In genomic region chr4:152140441-152140840, GRCm38 (mm10) we compare ENCODE assay signal across 9 mouse cellular contexts. TPM values are rescaled to one million over a fixed set of nuclear protein-coding genes. Genes with fewer than 3 reads are reported as not detected.
A peak's percentile ranks its signal among the peaks of the same experiment; 100 is the strongest.
DNase-seq lines count a peak whose midpoint lies in the region; ATAC-seq and TF ChIP-seq lines count a peak whose summit lies in the region.
"Had no signal": no experiment of that assay in that cellular context is flagged by ENCODE, and none has a peak within 500 bp of the region (broad histone marks: within the 10 kb centered on the region; RNA-seq: fewer than 3 reads in every experiment).

No protein-coding gene starts in this region.

- no peak overlapping the region for H3K4me3 ChIP-seq in spleen, adult 2 months (ENCODE audit: extremely low read depth, insufficient read depth, insufficient read length)
- no peak overlapping the region for H3K4me3 ChIP-seq in limb, embryonic 11.5 days (ENCODE audit: low read depth, low read length)
- no peak overlapping the region for H3K4me3 ChIP-seq in small intestine, adult 2 months (ENCODE audit: low read depth, low read length)

- ATAC-seq in limb, embryonic 11.5 days (ENCODE audit: insufficient number of reproducible peaks, low FRiP score, low TSS enrichment, low read depth) = no peak

- intact Hi-C loops in gastrocnemius, postnatal 36 days (cut with DNase I) = no loop called here

- WGBS in spleen, adult 2 months = 37% methylated on average over 6 of the region's 6 CpGs
- WGBS in limb, embryonic 11.5 days = 29% methylated on average over 6 of the region's 6 CpGs
- whole genome bisulfite sequencing in small intestine, adult 2 months = 27% methylated on average over 6 of the region's 6 CpGs

- no peaks in the 10 kb centered on the region for H3K9me3 ChIP-seq in limb, embryonic 11.5 days (ENCODE audit: control insufficient read depth, low read length)

- peaks cover 8% of the 10 kb centered on the region; the same call in 1 of the 2 replicates for H3K4me1 ChIP-seq in spleen, adult 2 months (ENCODE audit: control insufficient read depth, insufficient read depth, insufficient read length)
- no peaks in the 10 kb centered on the region for H3K4me1 ChIP-seq in limb, embryonic 11.5 days (ENCODE audit: control insufficient read depth, insufficient read depth, low read length)
- peaks cover 25% of the 10 kb centered on the region for H3K4me1 ChIP-seq in small intestine, adult 2 months (ENCODE audit: control insufficient read depth, insufficient read depth, insufficient read length, low read length)

- H3K36me3 ChIP-seq in spleen, adult 2 months (ENCODE audit: control insufficient read depth, insufficient read depth, low read length) = no peaks in the 10 kb centered on the region
- no peaks in the 10 kb centered on the region for H3K36me3 ChIP-seq in limb, embryonic 11.5 days (ENCODE audit: control insufficient read depth, insufficient read depth, low read length)
- no peaks in the 10 kb centered on the region for H3K36me3 ChIP-seq in small intestine, adult 2 months (ENCODE audit: control insufficient read depth, insufficient read depth, low read length)

- H3K9ac ChIP-seq in limb, embryonic 11.5 days (ENCODE audit: low read length) = no peak overlapping the region

- no peaks in the 10 kb centered on the region for H3K27me3 ChIP-seq in spleen, adult 2 months (ENCODE audit: control insufficient read depth, insufficient read depth, low read length)
- H3K27me3 ChIP-seq in limb, embryonic 11.5 days (ENCODE audit: control insufficient read depth, insufficient read depth, low read length) = peaks cover 10% of the 10 kb centered on the region; the same call in 1 of the 2 replicates
- H3K27me3 ChIP-seq in small intestine, adult 2 months (ENCODE audit: control insufficient read depth, insufficient read depth, low read length) = no peaks in the 10 kb centered on the region

- TF ChIP-seq POLR2A in spleen, adult 2 months (IDR thresholded peaks at IDR 0.05; ENCODE audit: low read depth, low read length) = no peak
- no peak for TF ChIP-seq POLR2A in brain, embryonic 14.5 days (IDR thresholded peaks at IDR 0.05; ENCODE audit: borderline replicate concordance, extremely low read depth, insufficient read depth, insufficient read length, poor library complexity, severe bottlenecking)
- TF ChIP-seq POLR2A in small intestine, adult 2 months (IDR thresholded peaks at IDR 0.05; ENCODE audit: low read depth, low read length) = no peak

- no peak overlapping the region for H3K27ac ChIP-seq in spleen, adult 2 months (ENCODE audit: insufficient read depth, low read length)
- H3K27ac ChIP-seq in limb, embryonic 11.5 days (replicated peaks; ENCODE audit: low read depth, low read length) = no peak overlapping the region
- no peak overlapping the region for H3K27ac ChIP-seq in small intestine, adult 2 months (ENCODE audit: insufficient read depth, low read depth, low read length)

- peak; percentile 51; the same call in 1 of the 2 replicates for TF ChIP-seq CTCF in spleen, adult 2 months (IDR thresholded peaks at IDR 0.05; ENCODE audit: extremely low read depth, insufficient read depth, insufficient read length, insufficient replicate concordance)
- peak; percentile 73 for TF ChIP-seq CTCF in brain, embryonic 14.5 days (IDR thresholded peaks at IDR 0.05; ENCODE audit: borderline replicate concordance, extremely low read depth, insufficient read depth, insufficient read length)
- peak; percentile 70; the same call in 1 of the 2 replicates for TF ChIP-seq CTCF in small intestine, adult 2 months (IDR thresholded peaks at IDR 0.05; ENCODE audit: extremely low read depth, insufficient read length, insufficient replicate concordance, low read depth, low read length)

- peak; percentile 45 for DNase-seq in gastrocnemius, adult 18-20 months (ENCODE audit: low spot score)
- no peak for DNase-seq in gastrocnemius, postnatal 36 days
- DNase-seq in spleen, adult 2 months (ENCODE audit: low read depth in 1 of 2, low spot score in 2 of 2) = peak in 1 of 2 experiments; percentile 46
- no peak for DNase-seq in spleen, adult 12 weeks (ENCODE audit: low spot score)
- DNase-seq in brain, embryonic 14.5 days (ENCODE audit: low read depth) = no peak
- peak; percentile 67 for DNase-seq in limb, embryonic 11.5 days (ENCODE audit: low spot score)
- DNase-seq in frontal cortex, postnatal 36 days (ENCODE audit: low spot score in 2 of 2) = no peak

- no peak overlapping the region for H3K4me2 ChIP-seq in limb, embryonic 11.5 days (ENCODE audit: low read depth, severe bottlenecking)

RNA-seq across cellular contexts. Expression of gene Espn, which starts 11.7 kb away (rescaled TPM):
- total RNA-seq in gastrocnemius, adult 18-20 months (2021) = under 1 TPM; 0.36 to 0.59 TPM
- total RNA-seq in gastrocnemius, postnatal 36 days (2021) = under 1 TPM; 0.27 to 0.43 TPM
- 2.1 and 2.7 TPM in 2 replicates for polyA plus RNA-seq in spleen, adult 2 months (2012; rRNA removed)
- 0.38 and 0.48 TPM in 2 replicates for polyA plus RNA-seq in brain, embryonic 14.5 days (2012; rRNA removed)
- 1.6 and 1.9 TPM in 2 replicates for polyA plus RNA-seq in limb, embryonic 11.5 days (2014; fragmentation: Nextera tagmentation; extraction: Ambion mirVana)
- polyA plus RNA-seq in small intestine, adult 2 months (2012; rRNA removed) = 124 and 572 TPM in 2 replicates

RNA-seq across cellular contexts. Expression of gene Hes2, which starts 18.2 kb away (rescaled TPM):
- not detected for total RNA-seq in gastrocnemius, adult 18-20 months (2021)
- not detected for total RNA-seq in gastrocnemius, postnatal 36 days (2021)
- not detected in 2 replicates for polyA plus RNA-seq in spleen, adult 2 months (2012; rRNA removed)
- not detected in 2 replicates for polyA plus RNA-seq in brain, embryonic 14.5 days (2012; rRNA removed)
- polyA plus RNA-seq in limb, embryonic 11.5 days (2014; fragmentation: Nextera tagmentation; extraction: Ambion mirVana) = not detected in 2 replicates
- polyA plus RNA-seq in small intestine, adult 2 months (2012; rRNA removed) = 8.3 and 51.7 TPM in 2 replicates
- total RNA-seq: layer of hippocampus, postnatal 10 days had no signal

RNA-seq across cellular contexts. Expression of gene Tnfrsf25, which starts 24.7 kb away (rescaled TPM):
- 1 to 10 TPM; 1.0 to 1.8 TPM for total RNA-seq in gastrocnemius, adult 18-20 months (2021)
- total RNA-seq in gastrocnemius, postnatal 36 days (2021) = under 1 TPM; 0.76 to 0.84 TPM
- polyA plus RNA-seq in spleen, adult 2 months (2012; rRNA removed) = 17.0 and 27.0 TPM in 2 replicates
- 3.8 and 4.4 TPM in 2 replicates for polyA plus RNA-seq in brain, embryonic 14.5 days (2012; rRNA removed)
- polyA plus RNA-seq in limb, embryonic 11.5 days (2014; fragmentation: Nextera tagmentation; extraction: Ambion mirVana) = 0.38 and 0.79 TPM in 2 replicates
- 1.9 and 3.8 TPM in 2 replicates for polyA plus RNA-seq in small intestine, adult 2 months (2012; rRNA removed)

RNA-seq across cellular contexts. Expression of gene Acot7, which starts 37.5 kb away (rescaled TPM):
- 10 to 100 TPM; 16.2 to 18.8 TPM for total RNA-seq in gastrocnemius, adult 18-20 months (2021)
- 10 to 100 TPM; 15.0 to 18.5 TPM for total RNA-seq in gastrocnemius, postnatal 36 days (2021)
- polyA plus RNA-seq in spleen, adult 2 months (2012; rRNA removed) = 15.4 and 17.9 TPM in 2 replicates
- polyA plus RNA-seq in brain, embryonic 14.5 days (2012; rRNA removed) = 178 and 244 TPM in 2 replicates
- 32.1 and 33.3 TPM in 2 replicates for polyA plus RNA-seq in limb, embryonic 11.5 days (2014; fragmentation: Nextera tagmentation; extraction: Ambion mirVana)
- 30.0 and 33.4 TPM in 2 replicates for polyA plus RNA-seq in small intestine, adult 2 months (2012; rRNA removed)

Comparison
In these comparisons a context has a peak if more than half of its experiments do, and no peak if none do; other contexts are left out.
1. DNase-seq: peak in gastrocnemius, adult 18-20 months (single experiment) and limb, embryonic 11.5 days (single experiment); none in gastrocnemius, postnatal 36 days (0 of 2), spleen, adult 12 weeks (single experiment), brain, embryonic 14.5 days (single experiment) and frontal cortex, postnatal 36 days (0 of 2).
2. RNA of gene Espn, which starts 11.7 kb away (polyA plus RNA-seq): 124 to 572 TPM in small intestine, adult 2 months; 2.1 to 2.7 TPM in spleen, adult 2 months, 1.6 to 1.9 TPM in limb, embryonic 11.5 days and 0.38 to 0.48 TPM in brain, embryonic 14.5 days; every median in the first group is over 10 times any median in the second.
3. Peak in every context shown above with its lines, with median percentiles within 50 percentile points of each other: CTCF ChIP-seq.